Mouse (Mus musculus) midbrain, embryonic 14.5 days (tissue): ENCODE results near the gene Gm8279. TPM values are rescaled to one million over a fixed set of nuclear protein-coding genes. Genes with fewer than 3 reads are reported as not detected.
"Not testable (repeated sequence)": the region's sequence is repeated elsewhere in the genome, so short reads cannot be mapped to it uniquely, and the experiment has no call there.

ENCODE experiments used
- ATAC-seq: fragments of 200-750 bp; cut with Nextera tagmentation; 2 replicates; pipeline ENCODE4 v1.8.0; 2017; ENCODE audit warnings: moderate number of reproducible peaks, moderate library complexity; ENCODE audit not compliant: low FRiP score, low TSS enrichment
- DNase-seq: peaks from one replicate; pipeline ENCODE4 v3.0.0-alpha.2; 2015
- H3K27ac ChIP-seq: fragments of 300-500 bp; sonication (generic); replicated peaks from 2 replicates; pipeline ENCODE4 v1.5.1; 2014; ENCODE audit warnings: mild to moderate bottlenecking, low read depth, low read length, moderate library complexity
- H3K27me3 ChIP-seq: fragments of 300-500 bp; sonication (generic); 2 replicates; pipeline ENCODE4 v1.6.1; 2014; ENCODE audit warnings: low read length, control low read depth, mixed read lengths; ENCODE audit not compliant: control insufficient read depth, insufficient read depth
- H3K36me3 ChIP-seq: fragments of 300-500 bp; sonication (generic); 2 replicates; pipeline ENCODE4 v1.6.1; 2014; ENCODE audit warnings: low read length, control low read depth; ENCODE audit not compliant: control insufficient read depth, insufficient read depth
- H3K4me1 ChIP-seq: fragments of 300-500 bp; sonication (generic); 2 replicates; pipeline ENCODE4 v1.6.1; 2014; ENCODE audit warnings: mild to moderate bottlenecking, antibody characterized with exemption, low read length, control low read depth; ENCODE audit not compliant: control insufficient read depth, insufficient read depth
- H3K4me2 ChIP-seq: fragments of 300-500 bp; sonication (generic); 2 replicates; pipeline ENCODE4 v1.6.1; 2014; ENCODE audit warnings: mild to moderate bottlenecking, low read length, moderate library complexity
- H3K4me3 ChIP-seq: fragments of 300-500 bp; sonication (generic); replicated peaks from 2 replicates; pipeline ENCODE4 v1.5.1; 2014; ENCODE audit warnings: low read depth, low read length
- H3K9ac ChIP-seq: fragments of 300-500 bp; sonication (generic); replicated peaks from 2 replicates; pipeline ENCODE4 v1.6.1; 2014; ENCODE audit warnings: mild to moderate bottlenecking, low read length, moderate library complexity
- H3K9me3 ChIP-seq: fragments of 300-500 bp; sonication (generic); 2 replicates; pipeline ENCODE4 v1.6.1; 2016; ENCODE audit warnings: low read length, control low read depth, mixed read lengths; ENCODE audit not compliant: control insufficient read depth
- WGBS: fragments of 180-500 bp; shearing (Covaris S2); extraction: QIAGEN DNeasy Blood & Tissue Kit; methylation state at CpG from one replicate; pipeline ENCODE4 v1.1.7; 2014; 5-methylcytosine and 5-hydroxymethylcytosine counted together
- polyA plus RNA-seq: library from polyadenylated mRNA; unstranded; fragments of >200 nt; fragmentation: Nextera tagmentation; extraction: Ambion mirVana; gene quantifications from 2 replicates; pipeline ENCODE4 v1.2.1, GENCODE M21; 2014

The Gm8279 gene
- polyA plus RNA-seq: 0.45 TPM in 1 of 2 replicates, not detected in the other

DNA sequence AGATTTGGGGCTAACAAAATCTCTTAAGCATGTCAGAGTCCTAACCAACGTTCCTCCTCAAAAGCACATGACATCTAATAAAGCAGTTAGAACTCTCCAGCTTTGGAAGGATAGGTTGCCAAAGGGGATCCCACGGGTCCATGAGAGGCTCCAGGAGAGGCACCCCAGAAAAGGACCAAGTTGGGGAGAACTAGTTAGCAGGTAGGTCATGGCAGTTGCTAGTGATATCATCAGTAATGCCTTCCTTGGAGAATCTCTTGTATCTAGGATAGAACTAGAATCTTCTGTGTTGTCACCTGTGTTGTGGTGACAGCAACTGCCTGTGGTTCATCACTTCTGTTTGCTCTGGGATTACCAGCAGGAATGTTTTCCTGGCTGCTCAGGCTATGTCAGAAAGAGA lies at the start of gene Gm8279:
Gene Gm8279, plus strand, starts transcription at position 301 of the 400 bp plus-strand sequence.
- H3K36me3 ChIP-seq, H3K4me3 ChIP-seq, H3K4me1 ChIP-seq, ATAC-seq, H3K4me2 ChIP-seq, H3K27me3 ChIP-seq, DNase-seq, H3K9me3 ChIP-seq, H3K27ac ChIP-seq, H3K9ac ChIP-seq: not testable (repeated sequence)
- WGBS: 69% methylated on average over 2 of the region's 2 CpGs

DNA sequence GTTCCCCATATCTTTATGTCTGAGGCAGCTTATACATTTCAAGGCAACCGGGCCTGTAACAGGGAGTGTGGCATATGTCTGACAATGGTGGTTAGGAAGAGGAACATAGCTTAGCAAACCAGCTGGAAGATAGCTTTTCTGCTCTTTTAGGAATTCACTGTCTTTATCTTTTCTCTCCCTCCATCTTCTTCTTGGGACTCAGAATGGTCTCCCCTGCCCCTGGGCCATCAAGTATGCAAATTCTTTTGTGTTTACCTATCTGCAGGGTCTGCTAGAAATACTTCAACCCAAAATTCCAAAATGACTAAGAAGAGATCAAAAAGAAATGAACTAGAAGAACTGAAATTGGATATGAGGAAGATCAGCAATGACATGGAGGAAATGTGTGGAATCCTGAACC lies 32.9 kb downstream of the Gm8279 start, which contains the start of gene Gm3317:
Gene Gm3317, plus strand, starts transcription at position 301 of the 400 bp plus-strand sequence.
- not testable (repeated sequence) for DNase-seq, H3K9me3 ChIP-seq, H3K27ac ChIP-seq, H3K36me3 ChIP-seq, H3K4me1 ChIP-seq, H3K4me2 ChIP-seq, H3K4me3 ChIP-seq, H3K9ac ChIP-seq, H3K27me3 ChIP-seq, ATAC-seq
- WGBS: no CpG with 5 or more reads among the region's 1 CpGs

DNA sequence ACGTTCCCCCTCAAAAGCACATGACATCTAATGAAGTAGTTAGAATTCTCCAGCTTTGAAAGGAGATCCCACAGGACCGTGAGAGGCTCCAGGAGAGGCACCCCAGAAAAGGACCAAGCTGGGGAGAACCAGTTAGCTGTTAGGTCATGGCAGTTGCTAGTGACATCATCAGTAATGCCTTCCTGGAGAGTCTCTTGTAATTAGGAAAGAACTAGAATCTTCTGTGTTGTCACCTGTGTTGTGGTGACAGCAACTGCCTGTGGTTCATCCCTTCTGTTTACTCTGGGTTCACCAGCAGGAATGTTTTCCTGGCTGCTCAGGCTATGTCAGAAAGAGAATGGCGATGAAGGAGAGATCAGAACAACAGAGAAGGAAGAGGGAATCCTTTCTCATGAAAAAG lies 54.2 kb downstream of the Gm8279 start, which contains the start of gene Gm8271:
Gene Gm8271, plus strand, starts transcription at position 301 of the 400 bp plus-strand sequence.
- no CpG with 5 or more reads among the region's 3 CpGs for WGBS
- H3K4me2 ChIP-seq, H3K36me3 ChIP-seq, ATAC-seq, H3K4me1 ChIP-seq, H3K4me3 ChIP-seq, H3K9ac ChIP-seq, H3K27me3 ChIP-seq, DNase-seq, H3K9me3 ChIP-seq, H3K27ac ChIP-seq: not testable (repeated sequence)

Other genes with a start within 250 kb of the Gm8279 start
- gene Gm3278, start 239.1 kb upstream of the Gm8279 start, polyA plus RNA-seq: not detected in 2 replicates
- not detected in 2 replicates for gene Gm8297, start 147.6 kb upstream of the Gm8279 start, polyA plus RNA-seq
- gene Gm3298, start 115.6 kb upstream of the Gm8279 start, polyA plus RNA-seq: not detected in 2 replicates
- not detected in 2 replicates for gene 4930555G01Rik, start 80.9 kb upstream of the Gm8279 start, polyA plus RNA-seq
- gene Gm8281, start 60.5 kb upstream of the Gm8279 start, polyA plus RNA-seq: 11.2 and 18.7 TPM in 2 replicates
- gene Gm3317, start 33.0 kb downstream of the Gm8279 start, polyA plus RNA-seq: not detected in 2 replicates
- gene Gm8271, start 54.3 kb downstream of the Gm8279 start, polyA plus RNA-seq: not detected in 2 replicates
- 0.26 TPM in 1 of 2 replicates, not detected in the other for gene Gm3526, start 129.1 kb downstream of the Gm8279 start, polyA plus RNA-seq
- gene Gm3542, start 203.4 kb downstream of the Gm8279 start, polyA plus RNA-seq: not detected in 2 replicates